Mouse (Mus musculus) erythroblast, adult 5-6 weeks (primary cell): ENCODE measurements around the gene Arel1. TPM values are rescaled to one million over a fixed set of nuclear protein-coding genes. Genes with fewer than 3 reads are reported as not detected.

Experiments
- total RNA-seq, 2 experiments: library from RNA; stranded (forward) in 1 of 2; stranded (reverse) in 1 of 2; fragments of 150-400 nt in 1 of 2; fragments of 200-764, 138-1000 nt in 1 of 2; gene quantifications; 2 replicates each; pipeline versions ENCODE4 v1.2.3 to v1.2.4; 2015 to 2017; ENCODE audit warnings: low replicate concordance in 2 of 2

Arel1 gene
- total RNA-seq, 2 experiments from 2014 or later, result 126 to 219 TPM

Other genes starting within 250 kb of the Arel1 start
- gene Npc2, start 197.7 kb downstream of the Arel1 start, total RNA-seq (2015; ENCODE audit: low replicate concordance), result 37.2 and 37.7 TPM in 2 replicates
- 26.9 and 30.6 TPM in 2 replicates for gene Npc2, start 197.7 kb downstream of the Arel1 start, total RNA-seq (2017; ENCODE audit: low replicate concordance)
- gene Isca2, start 197.6 kb downstream of the Arel1 start, total RNA-seq (2015; ENCODE audit: low replicate concordance), result 94.7 and 120 TPM in 2 replicates
- 35.5 and 49.8 TPM in 2 replicates for gene Isca2, start 197.6 kb downstream of the Arel1 start, total RNA-seq (2017; ENCODE audit: low replicate concordance)
- 0.19 TPM in 1 of 2 replicates, not detected in the other for gene Ltbp2, start 94.4 kb downstream of the Arel1 start, total RNA-seq (2015; ENCODE audit: low replicate concordance)
- 0.14 and 2.4 TPM in 2 replicates for gene Ltbp2, start 94.4 kb downstream of the Arel1 start, total RNA-seq (2017; ENCODE audit: low replicate concordance)
- 34.8 and 45.6 TPM in 2 replicates for gene Fcf1, start within 50 bp of the Arel1 start, total RNA-seq (2015; ENCODE audit: low replicate concordance)
- gene Fcf1, start within 50 bp of the Arel1 start, total RNA-seq (2017; ENCODE audit: low replicate concordance), result 26.7 and 61.2 TPM in 2 replicates
- 25.1 and 28.4 TPM in 2 replicates for gene Ylpm1, start 25.4 kb upstream of the Arel1 start, total RNA-seq (2015; ENCODE audit: low replicate concordance)
- gene Ylpm1, start 25.4 kb upstream of the Arel1 start, total RNA-seq (2017; ENCODE audit: low replicate concordance), result 17.2 and 46.0 TPM in 2 replicates
- not detected in 2 replicates for gene Prox2, start 139.9 kb upstream of the Arel1 start, total RNA-seq (2015; ENCODE audit: low replicate concordance)
- 1.3 and 3.1 TPM in 2 replicates for gene Prox2, start 139.9 kb upstream of the Arel1 start, total RNA-seq (2017; ENCODE audit: low replicate concordance)
- 21.1 and 53.9 TPM in 2 replicates for gene Dlst, start 139.9 kb upstream of the Arel1 start, total RNA-seq (2015; ENCODE audit: low replicate concordance)
- 122 and 210 TPM in 2 replicates for gene Dlst, start 139.9 kb upstream of the Arel1 start, total RNA-seq (2017; ENCODE audit: low replicate concordance)
- not detected in 2 replicates for gene Rps6kl1, start 180.4 kb upstream of the Arel1 start, total RNA-seq (2015; ENCODE audit: low replicate concordance)
- not detected in 2 replicates for gene Rps6kl1, start 180.4 kb upstream of the Arel1 start, total RNA-seq (2017; ENCODE audit: low replicate concordance)
- gene Pgf, start 206.9 kb upstream of the Arel1 start, total RNA-seq (2015; ENCODE audit: low replicate concordance), result not detected in 2 replicates
- not detected in 2 replicates for gene Pgf, start 206.9 kb upstream of the Arel1 start, total RNA-seq (2017; ENCODE audit: low replicate concordance)
- 12.1 and 12.5 TPM in 2 replicates for gene Eif2b2, start 248.6 kb upstream of the Arel1 start, total RNA-seq (2015; ENCODE audit: low replicate concordance)
- gene Eif2b2, start 248.6 kb upstream of the Arel1 start, total RNA-seq (2017; ENCODE audit: low replicate concordance), result 9.5 and 14.4 TPM in 2 replicates